Mouse (Mus musculus) heart, adult 8-10 months (tissue): ENCODE measurements at regions not wholly inside any gene's neighbourhood (a gene's known extent, or its start where the extent isn't known, plus 50 kb on each side); places are given as distances from the start of the nearest gene placed in this dataset.
A peak's percentile ranks its signal among the peaks of the same experiment; 100 is the strongest.

ENCODE experiments used
- DNase-seq: peaks from one replicate; pipeline ENCODE4 v3.0.0; 2022; ENCODE audit warnings: low spot score

- no peak for DNase-seq
Measured at GRCm38 (mm10) chr9:120676771-120677170, 105.5 kb downstream of the Rpl14 start.

- no peak for DNase-seq
Measured at GRCm38 (mm10) chr9:120677216-120677615, 106.0 kb downstream of the Rpl14 start.

- no peak for DNase-seq
Measured at GRCm38 (mm10) chr9:120679822-120680426, 108.7 kb downstream of the Rpl14 start.

- DNase-seq, result no peak
Measured at GRCm38 (mm10) chr9:120681404-120681803, 110.2 kb downstream of the Rpl14 start.

GRCm38 (mm10) chr9:120685961-120686360 lies 114.7 kb downstream of the Rpl14 start:
- DNase-seq, result no peak

- no peak for DNase-seq
Measured at GRCm38 (mm10) chr9:120689025-120689424, 117.8 kb downstream of the Rpl14 start.

GRCm38 (mm10) chr9:120690510-120690909 lies 119.3 kb downstream of the Rpl14 start:
- no peak for DNase-seq

GRCm38 (mm10) chr9:120690961-120691941 lies 120.0 kb downstream of the Rpl14 start:
- DNase-seq, result peak; percentile 93

GRCm38 (mm10) chr9:120691971-120692401 lies 120.7 kb downstream of the Rpl14 start:
- DNase-seq, result no peak

GRCm38 (mm10) chr9:120694457-120694856 lies 123.2 kb downstream of the Rpl14 start:
- DNase-seq, result no peak

GRCm38 (mm10) chr9:120695966-120696365 lies 124.7 kb downstream of the Rpl14 start:
- peak; percentile 70 for DNase-seq

GRCm38 (mm10) chr9:120697749-120698148 lies 126.5 kb downstream of the Rpl14 start:
- no peak for DNase-seq

GRCm38 (mm10) chr9:120699781-120700180 lies 128.5 kb downstream of the Rpl14 start:
- DNase-seq, result no peak

- no peak for DNase-seq
Measured at GRCm38 (mm10) chr9:120702836-120703235, 131.6 kb downstream of the Rpl14 start.

- no peak for DNase-seq
Measured at GRCm38 (mm10) chr9:120703291-120703930, 132.2 kb downstream of the Rpl14 start.

- no peak for DNase-seq
Measured at GRCm38 (mm10) chr9:120706562-120707198, 135.4 kb downstream of the Rpl14 start.

GRCm38 (mm10) chr9:120708507-120708906 lies 137.3 kb downstream of the Rpl14 start:
- DNase-seq, result no peak

- DNase-seq, result no peak
Measured at GRCm38 (mm10) chr9:120709146-120709655, 138.0 kb downstream of the Rpl14 start.

GRCm38 (mm10) chr9:120712987-120713386 lies 141.7 kb downstream of the Rpl14 start:
- no peak for DNase-seq

GRCm38 (mm10) chr9:120715665-120716121 lies 144.4 kb downstream of the Rpl14 start:
- no peak for DNase-seq

- no peak for DNase-seq
Measured at GRCm38 (mm10) chr9:120718812-120719211, 147.6 kb downstream of the Rpl14 start.
